22 mouse cellular contexts compared by ENCODE assay signal in the genomic region with DNA sequence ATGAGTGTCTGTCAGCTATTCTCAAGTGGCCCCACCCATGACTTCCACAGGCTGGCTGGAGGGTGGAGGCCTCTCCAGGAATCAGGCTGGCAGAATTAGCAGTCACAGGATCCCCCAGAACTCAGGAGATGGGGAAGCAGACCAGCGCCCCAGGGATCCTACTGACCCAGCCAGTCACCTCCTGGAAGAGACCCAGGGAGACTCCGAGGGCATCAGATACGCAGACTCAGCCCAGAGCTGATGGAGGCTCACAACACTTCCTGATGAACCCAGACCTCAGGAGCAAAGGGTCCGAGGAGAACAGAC. TPM values are rescaled to one million over a fixed set of nuclear protein-coding genes. Genes with fewer than 3 reads are reported as not detected.
DNase-seq lines count a peak whose midpoint lies in the region; TF ChIP-seq lines count a peak whose summit lies in the region.
"Had no signal": no experiment of that assay in that cellular context is flagged by ENCODE, and none has a peak within 500 bp of the region (broad histone marks: within the 10 kb centered on the region; RNA-seq: fewer than 3 reads in every experiment).

No protein-coding gene starts in this region.

- peak overlapping the region; percentile 64 for H3K4me2 ChIP-seq in myocyte (ENCODE audit: low read depth)
- H3K4me2 ChIP-seq: forebrain, embryonic 13.5 days; heart, embryonic 15.5 days; kidney, embryonic 15.5 days; midbrain, embryonic 15.5 days; neural tube, embryonic 15.5 days had no signal

- H3K79me2 ChIP-seq in myocyte (ENCODE audit: control insufficient read depth, insufficient read depth): no peaks in the 10 kb centered on the region

- no peak overlapping the region for H3ac ChIP-seq in myocyte (ENCODE audit: control insufficient read depth, insufficient read length)

- H3K27ac ChIP-seq in left cerebral cortex, adult 2 months: peak overlapping the region; percentile 96
- H3K27ac ChIP-seq: forebrain, embryonic 13.5 days; heart, embryonic 15.5 days; hindbrain, postnatal 0 days; kidney, embryonic 15.5 days; midbrain, embryonic 15.5 days; neural tube, embryonic 15.5 days had no signal

- intact Hi-C loops in left cerebral cortex, adult 2 months (cut with DNase I): no loop called here
- intact Hi-C loops in left cerebral cortex, postnatal 14 days (cut with DNase I): no loop called here

- no peaks in the 10 kb centered on the region for H3K36me3 ChIP-seq in myocyte (ENCODE audit: control insufficient read depth, insufficient read depth)
- H3K36me3 ChIP-seq: heart, embryonic 15.5 days had no signal

- no peak for TF ChIP-seq CTCF in left cerebral cortex, adult 2 months (IDR thresholded peaks at IDR 0.05)

- no peaks in the 10 kb centered on the region for H3K27me3 ChIP-seq in myocyte (ENCODE audit: control insufficient read depth, insufficient read depth, insufficient read length)
- H3K27me3 ChIP-seq: kidney, embryonic 15.5 days; neural tube, embryonic 15.5 days had no signal

- H3K4me3 ChIP-seq in left cerebral cortex, adult 2 months: no peak overlapping the region
- H3K4me3 ChIP-seq in myocyte: no peak overlapping the region
- H3K4me3 ChIP-seq: forebrain, embryonic 13.5 days; heart, embryonic 15.5 days; kidney, embryonic 15.5 days; midbrain, embryonic 15.5 days; neural tube, embryonic 15.5 days had no signal

- TF ChIP-seq POLR2A in myocyte (IDR thresholded peaks at IDR 0.05; ENCODE audit: insufficient read length, low read depth): no peak

- peak; percentile 52 to 59 for DNase-seq in cerebellum, adult 18-20 months
- no peak for DNase-seq in cerebellum, postnatal 14 days
- DNase-seq in left cerebral cortex, adult 2 months (ENCODE audit: extremely low spot score in 1 of 2, low spot score in 2 of 2): no peak
- no peak for DNase-seq in left cerebral cortex, postnatal 14 days (ENCODE audit: low spot score in 2 of 2)
- peak; percentile 75 for DNase-seq in cerebellum, adult 9-10 months
- no peak for DNase-seq in gastrocnemius, postnatal 25 days
- no peak for DNase-seq in urinary bladder, adult 2 months (ENCODE audit: low spot score)
- DNase-seq: adrenal gland, postnatal 36 days; heart, postnatal 4 days; kidney, postnatal 4 days; liver; lung, postnatal 10 days; thymus, postnatal 4 days had no signal

TF ChIP-seq in myocyte, 11 proteins besides CTCF, POLR2A, EP300 and RAD21:
- TF ChIP-seq TCF3 (IDR thresholded peaks at IDR 0.05; ENCODE audit: insufficient read length, low read depth): no peak
- no peak for TF ChIP-seq SRF (IDR thresholded peaks at IDR 0.05; ENCODE audit: control insufficient read depth, insufficient read length, low read depth)
- no peak for TF ChIP-seq CEBPB (IDR thresholded peaks at IDR 0.05; ENCODE audit: insufficient read depth, poor library complexity, severe bottlenecking)
- TF ChIP-seq E2F4 (IDR thresholded peaks at IDR 0.05; ENCODE audit: insufficient read depth): no peak

RNA-seq across cellular contexts. Expression of gene Ciz1, which starts 10.5 kb away (rescaled TPM):
- 10 to 100 TPM; 89.7 to 90.1 TPM for total RNA-seq in left cerebral cortex, adult 2 months (2021)
- total RNA-seq in left cerebral cortex, postnatal 14 days (2021): 10 to 100 TPM; 69.5 to 79.0 TPM
- 54.2 TPM for polyA plus RNA-seq in myocyte (2012; fragmentation: generic; extraction: Trizol)
- 10 to 100 TPM; 25.1 to 27.7 TPM for total RNA-seq in gastrocnemius, postnatal 25 days (2021)
- 120 and 125 TPM in 2 replicates for polyA plus RNA-seq in urinary bladder, adult 2 months (2012; rRNA removed)

RNA-seq across cellular contexts. Expression of gene Dnm1, which starts 11.6 kb away (rescaled TPM):
- 1,000 to 10,000 TPM; 1,259 to 1,310 TPM for total RNA-seq in left cerebral cortex, adult 2 months (2021)
- total RNA-seq in left cerebral cortex, postnatal 14 days (2021): 1,000 to 10,000 TPM; 1,093 to 1,153 TPM
- 44.0 TPM for polyA plus RNA-seq in myocyte (2012; fragmentation: generic; extraction: Trizol)
- total RNA-seq in gastrocnemius, postnatal 25 days (2021): 1 to 10 TPM; 6.0 to 8.7 TPM
- polyA plus RNA-seq in urinary bladder, adult 2 months (2012; rRNA removed): 99.6 and 113 TPM in 2 replicates

RNA-seq across cellular contexts. Expression of gene 1110008P14Rik, which starts 40.2 kb away (rescaled TPM):
- 100 to 1,000 TPM; 341 to 349 TPM for total RNA-seq in left cerebral cortex, adult 2 months (2021)
- 100 to 1,000 TPM; 265 to 282 TPM for total RNA-seq in left cerebral cortex, postnatal 14 days (2021)
- polyA plus RNA-seq in myocyte (2012; fragmentation: generic; extraction: Trizol): 153 TPM
- 10 to 100 TPM; 35.2 to 39.7 TPM for total RNA-seq in gastrocnemius, postnatal 25 days (2021)
- polyA plus RNA-seq in urinary bladder, adult 2 months (2012; rRNA removed): 101 and 129 TPM in 2 replicates

RNA-seq across cellular contexts. Expression of gene Lcn2, which starts 46.5 kb away (rescaled TPM):
- total RNA-seq in left cerebral cortex, adult 2 months (2021): 10 to 100 TPM in 1 of 2 experiments, under 1 TPM in 1; 0.44 to 19.4 TPM
- total RNA-seq in left cerebral cortex, postnatal 14 days (2021): 1 to 10 TPM; 1.5 to 2.6 TPM
- 0.02 TPM for polyA plus RNA-seq in myocyte (2012; fragmentation: generic; extraction: Trizol)
- 1 to 10 TPM; 1.4 to 2.1 TPM for total RNA-seq in gastrocnemius, postnatal 25 days (2021)
- polyA plus RNA-seq in urinary bladder, adult 2 months (2012; rRNA removed): 3.0 and 3.2 TPM in 2 replicates
- total RNA-seq: CH12.LX, MEL had no signal
- polyA plus RNA-seq: forebrain, embryonic 13.5 days had no signal

RNA-seq across cellular contexts. Expression of gene Swi5, which starts 53.7 kb away (rescaled TPM):
- 100 to 1,000 TPM; 186 to 193 TPM for total RNA-seq in left cerebral cortex, adult 2 months (2021)
- 100 to 1,000 TPM; 204 to 219 TPM for total RNA-seq in left cerebral cortex, postnatal 14 days (2021)
- polyA plus RNA-seq in myocyte (2012; fragmentation: generic; extraction: Trizol): 253 TPM
- 100 to 1,000 TPM; 112 to 120 TPM for total RNA-seq in gastrocnemius, postnatal 25 days (2021)
- polyA plus RNA-seq in urinary bladder, adult 2 months (2012; rRNA removed): 248 TPM in 2 replicates

Comparison
In these comparisons a context has a peak if more than half of its experiments do, and no peak if none do; other contexts are left out.
1. DNase-seq: peak in cerebellum, adult 18-20 months (2 of 2) and cerebellum, adult 9-10 months (single experiment); none in cerebellum, postnatal 14 days (0 of 2), left cerebral cortex, adult 2 months (0 of 2), left cerebral cortex, postnatal 14 days (0 of 2), gastrocnemius, postnatal 25 days (single experiment) and urinary bladder, adult 2 months (single experiment).
2. RNA of gene Dnm1, which starts 11.6 kb away (total RNA-seq): 1,259 to 1,310 TPM in left cerebral cortex, adult 2 months and 1,093 to 1,153 TPM in left cerebral cortex, postnatal 14 days; 6.0 to 8.7 TPM in gastrocnemius, postnatal 25 days; every median in the first group is over 100 times any median in the second.
3. RNA of gene 1110008P14Rik, which starts 40.2 kb away (total RNA-seq): 341 to 349 TPM in left cerebral cortex, adult 2 months and 265 to 282 TPM in left cerebral cortex, postnatal 14 days; 35.2 to 39.7 TPM in gastrocnemius, postnatal 25 days; every median in the first group is over 4 times any median in the second.